Mouse (Mus musculus) stomach, postnatal 0 days (tissue): Measurements from ENCODE around the gene Med12l.

ENCODE experiments used
- CTCF ChIP-seq: IDR thresholded peaks from 2 replicates; pipeline ENCODE4 v1.5.1; 2016; ENCODE audit warnings: antibody characterized with exemption, low read depth, mild to moderate bottlenecking, moderate library complexity
- EP300 ChIP-seq: optimal IDR thresholded peaks from 2 replicates; pipeline ENCODE3; 2016; ENCODE audit warnings: antibody characterized with exemption

DNA sequence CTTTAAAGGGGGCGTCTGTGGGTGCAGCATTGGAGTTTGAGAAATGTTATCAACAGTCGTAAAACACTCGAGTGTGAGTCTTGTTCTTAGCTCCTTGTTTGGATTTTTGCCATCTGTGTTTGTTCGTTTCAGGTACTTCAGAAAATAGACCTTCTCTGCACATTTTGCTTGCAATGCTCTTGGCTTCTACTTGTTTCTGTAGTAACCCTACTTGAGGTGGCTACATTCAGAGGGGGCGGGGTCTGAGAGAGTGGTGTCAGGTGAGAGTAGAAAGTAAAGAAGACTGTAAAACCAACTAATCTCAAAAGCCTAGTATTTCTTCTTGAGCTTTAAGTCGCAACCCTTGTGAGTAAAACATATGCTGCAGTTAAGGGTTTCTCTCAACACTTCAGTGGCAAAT, 23.1 kb downstream of the Med12l start:
- TF ChIP-seq CTCF, result no peak
- no peak for TF ChIP-seq EP300
